Mouse (Mus musculus) CH12.LX (cell line): ENCODE measurements around the gene AW011738. TPM values are rescaled to one million over a fixed set of nuclear protein-coding genes. Genes with fewer than 3 reads are reported as not detected.

Source experiments
- DNase-seq: peaks from one replicate; pipeline ENCODE4 v3.0.0-alpha.2; 2013; ENCODE audit errors: extremely low read depth
- H3K27ac ChIP-seq: 2 replicates; pipeline ENCODE4 v1.5.1; 2012; ENCODE audit warnings: low read depth, mild to moderate bottlenecking, control low read depth, moderate library complexity; ENCODE audit not compliant: insufficient read depth
- H3K27me3 ChIP-seq: replicated peaks from 2 replicates; pipeline ENCODE3; 2012; ENCODE audit warnings: inconsistent platforms
- H3K36me3 ChIP-seq, 2 experiments: replicated peaks in 1 of 2; 2 replicates each; pipeline versions ENCODE3 to v1.6.1; 2012; ENCODE audit warnings: inconsistent platforms in 1 of 2, low read length in 1 of 2, mild to moderate bottlenecking in 1 of 2, mixed read lengths in 1 of 2, moderate library complexity in 1 of 2; ENCODE audit not compliant: control insufficient read depth in 1 of 2, insufficient read depth in 1 of 2
- H3K4me1 ChIP-seq, 2 experiments: 2 replicates each; pipeline ENCODE4 v1.6.1; 2012; ENCODE audit warnings: inconsistent platforms in 1 of 2, moderate library complexity in 1 of 2; ENCODE audit not compliant: insufficient read depth in 2 of 2, control insufficient read depth in 1 of 2
- H3K4me2 ChIP-seq: 2 replicates; pipeline ENCODE4 v1.6.1; 2012; ENCODE audit warnings: low read depth, mild to moderate bottlenecking, control low read depth; ENCODE audit not compliant: poor library complexity, insufficient read depth, severe bottlenecking
- H3K4me3 ChIP-seq, 3 experiments: fragments of 150-350 bp in 1 of 3; sonication (generic) in 1 of 3; replicated peaks in 1 of 3; 2 replicates each; pipeline versions ENCODE3 to v1.5.1; 2011 to 2012; ENCODE audit warnings: low read depth in 2 of 3, low read length in 2 of 3, mild to moderate bottlenecking in 2 of 3, moderate library complexity in 2 of 3, control low read depth in 1 of 3, improper control_type of control experiment in 1 of 3, inconsistent platforms in 1 of 3, mixed read lengths in 1 of 3; ENCODE audit not compliant: poor library complexity in 1 of 3
- H3K79me2 ChIP-seq: replicated peaks from 2 replicates; pipeline ENCODE4 v1.6.1; 2012; ENCODE audit warnings: mild to moderate bottlenecking, moderate library complexity; ENCODE audit not compliant: control insufficient read depth, poor library complexity, insufficient read depth, severe bottlenecking; ENCODE audit errors: extremely low read depth
- H3K9ac ChIP-seq: 2 replicates; pipeline ENCODE4 v1.6.1; 2012; ENCODE audit warnings: low read depth, mild to moderate bottlenecking, control low read depth, moderate library complexity; ENCODE audit not compliant: insufficient read depth
- H3K9me3 ChIP-seq: replicated peaks from 2 replicates; pipeline ENCODE3; 2012; ENCODE audit warnings: low read length, inconsistent platforms, mixed read lengths
- CHD1 ChIP-seq: IDR thresholded peaks from 2 replicates; pipeline ENCODE4 v1.6.1; 2012; ENCODE audit warnings: low read depth, low read length, improper control_type of control experiment, inconsistent platforms
- EP300 ChIP-seq: IDR thresholded peaks from 2 replicates; pipeline ENCODE4 v1.6.1; 2011; ENCODE audit warnings: low read length, improper control_type of control experiment
- ETS1 ChIP-seq: conservative IDR thresholded peaks from 2 replicates; pipeline ENCODE4 v1.6.1; 2012; ENCODE audit warnings: low read depth, mild to moderate bottlenecking, inconsistent platforms, low read length, improper control_type of control experiment, moderate library complexity
- GABPA ChIP-seq: IDR thresholded peaks from 2 replicates; pipeline ENCODE4 v1.6.1; 2012; ENCODE audit warnings: low read depth, low read length, improper control_type of control experiment, inconsistent platforms; ENCODE audit not compliant: insufficient replicate concordance
- IRF4 ChIP-seq: IDR thresholded peaks from 2 replicates; pipeline ENCODE4 v1.6.1; 2014; ENCODE audit warnings: low read depth, mild to moderate bottlenecking, inconsistent platforms, low read length, improper control_type of control experiment
- JUN ChIP-seq: IDR thresholded peaks from 2 replicates; pipeline ENCODE4 v1.6.1; 2011; ENCODE audit warnings: low read depth, mild to moderate bottlenecking, low read length, improper control_type of control experiment, moderate library complexity; ENCODE audit not compliant: insufficient read depth
- JUND ChIP-seq: conservative IDR thresholded peaks from 2 replicates; pipeline ENCODE4 v1.6.1; 2011; ENCODE audit warnings: low read depth, low read length, improper control_type of control experiment
- KAT2A ChIP-seq: IDR thresholded peaks from 2 replicates; pipeline ENCODE4 v1.6.1; 2012; ENCODE audit warnings: low read length, improper control_type of control experiment, inconsistent platforms; ENCODE audit not compliant: insufficient replicate concordance
- MAFK ChIP-seq: IDR thresholded peaks from 2 replicates; pipeline ENCODE4 v1.6.1; 2011; ENCODE audit warnings: low read length, improper control_type of control experiment; ENCODE audit not compliant: insufficient replicate concordance
- MAZ ChIP-seq: IDR thresholded peaks from 2 replicates; pipeline ENCODE4 v1.6.1; 2012; ENCODE audit warnings: low read depth, mild to moderate bottlenecking, inconsistent platforms, low read length, improper control_type of control experiment, moderate library complexity
- MXI1 ChIP-seq: IDR thresholded peaks from 2 replicates; pipeline ENCODE4 v1.6.1; 2011; ENCODE audit warnings: mild to moderate bottlenecking, low read depth, low read length, improper control_type of control experiment
- MYC ChIP-seq: IDR thresholded peaks from 2 replicates; pipeline ENCODE4 v1.6.1; 2011; ENCODE audit warnings: low read depth, mild to moderate bottlenecking, improper control_type of control experiment, low read length
- NELFE ChIP-seq: IDR thresholded peaks from 2 replicates; pipeline ENCODE4 v1.6.1; 2011; ENCODE audit warnings: low read depth, low read length, improper control_type of control experiment
- PAX5 ChIP-seq: IDR thresholded peaks from 2 replicates; pipeline ENCODE4 v1.6.1; 2012; ENCODE audit warnings: low read length, inconsistent platforms, mixed read lengths
- RCOR1 ChIP-seq: conservative IDR thresholded peaks from 2 replicates; pipeline ENCODE4 v1.6.1; 2012; ENCODE audit warnings: low read depth, mild to moderate bottlenecking, inconsistent platforms, low read length, improper control_type of control experiment
- SMC3 ChIP-seq: IDR thresholded peaks from 2 replicates; pipeline ENCODE4 v1.6.1; 2011; ENCODE audit warnings: low read depth, low read length, improper control_type of control experiment
- TBP ChIP-seq: conservative IDR thresholded peaks from 2 replicates; pipeline ENCODE4 v1.6.1; 2011; ENCODE audit warnings: low read depth, low read length, improper control_type of control experiment
- TCF12 ChIP-seq: IDR thresholded peaks from 2 replicates; pipeline ENCODE4 v1.6.1; 2014; ENCODE audit warnings: low read depth, mild to moderate bottlenecking, inconsistent platforms, low read length, improper control_type of control experiment
- UBTF ChIP-seq: IDR thresholded peaks from 2 replicates; pipeline ENCODE4 v1.6.1; 2012; ENCODE audit warnings: low read depth, mild to moderate bottlenecking, inconsistent platforms, low read length, improper control_type of control experiment, moderate library complexity
- ZKSCAN1 ChIP-seq: IDR thresholded peaks from 2 replicates; pipeline ENCODE4 v1.6.1; 2012; ENCODE audit warnings: low read depth, inconsistent platforms, low read length, improper control_type of control experiment, borderline replicate concordance
- ZMIZ1 ChIP-seq: IDR thresholded peaks from 2 replicates; pipeline ENCODE4 v1.6.1; 2012; ENCODE audit warnings: low read depth, mild to moderate bottlenecking, inconsistent platforms, low read length, improper control_type of control experiment
- dilution Hi-C: fragments of 300-500 bp; cut with MboI; formaldehyde crosslinking; loops from 2 replicates; pipeline ENCODE4 v1.14.3; 2020; ENCODE audit warnings: low sequenced_read_pairs; ENCODE audit not compliant: extremely low pct_unique_long_range_greater_than_20kb, extremely low pct_ligation_motif_present
- in situ Hi-C: fragments of 300-500 bp; cut with MboI; formaldehyde crosslinking; loops from 3 replicates; pipeline ENCODE4 v1.14.3; 2019; ENCODE audit warnings: low sequenced_read_pairs, low pct_ligation_motif_present, low pct_unique_long_range_greater_than_20kb, mixed read lengths
- polyA plus RNA-seq: library from polyadenylated mRNA; unstranded; fragments of >175 nt; gene quantifications from 2 replicates; pipeline ENCODE4 v1.2.1, GENCODE M21; 2012; ENCODE audit warnings: low read depth; ENCODE audit not compliant: insufficient read length
- total RNA-seq, 2 experiments: library from RNA; depleted of rRNA; stranded (reverse); fragments of 300-350 nt in 1 of 2; fragments of >200 nt in 1 of 2; gene quantifications; 2 replicates each; pipeline ENCODE4 v1.2.3; 2012 to 2014

The AW011738 gene
- total and polyA plus RNA-seq, 3 experiments = 0.15 to 1.6 (median 0.20) TPM

- H3K27me3 ChIP-seq = no peaks in the 10 kb centered on the region
- H3K9me3 ChIP-seq = no peaks in the 10 kb centered on the region
- H3K27ac ChIP-seq = no peak overlapping the region
- H3K9ac ChIP-seq = no peak overlapping the region
- dilution Hi-C loops (no loop called here), in situ Hi-C loops (loop anchor here (10.0 kb wide), 1 partner anchor 53 kb away; no protein-coding TSS in a partner anchor)
- H3K4me2 ChIP-seq = no peak overlapping the region
- H3K36me3 ChIP-seq = peaks cover 15 to 56% of the 10 kb centered on the region in 2 experiments
- DNase-seq = no peak
- H3K79me2 ChIP-seq = no peaks in the 10 kb centered on the region
- H3K4me3 ChIP-seq = no peak overlapping the region
- peaks cover 0 to 8% of the 10 kb centered on the region in 2 experiments; a peak in 2 of 4 replicates for H3K4me1 ChIP-seq
- TF ChIP-seq ZKSCAN1 = no peak
Observed at GRCm38 (mm10) chr4:156177630-156178029, 25.5 kb upstream of the AW011738 start.

DNA sequence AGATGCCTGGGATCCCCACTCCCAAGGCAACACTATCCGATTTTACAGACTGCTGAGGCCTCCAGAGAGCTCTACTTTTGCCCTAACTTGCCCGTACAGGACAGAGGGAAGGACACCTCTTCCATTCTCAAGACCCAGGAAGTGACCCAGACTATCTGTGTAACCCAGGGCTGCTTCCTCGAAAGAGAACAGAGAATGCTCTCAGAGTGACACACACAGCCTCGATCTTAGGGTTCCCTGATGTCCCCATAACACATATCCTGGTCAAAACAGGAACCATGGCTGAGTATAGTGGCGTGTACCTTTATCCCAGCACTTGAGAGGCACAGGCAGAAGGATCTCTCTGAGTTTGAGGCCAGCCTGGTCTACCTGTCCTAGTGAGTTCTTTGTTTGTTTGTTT, 19.4 kb upstream of the AW011738 start:
- Histone ChIP-seq H3K4me2 (no peak overlapping the region), H3K36me3 (peaks cover 4 to 8% of the 10 kb centered on the region in 2 experiments), H3K9ac (no peak overlapping the region), H3K79me2 (no peaks in the 10 kb centered on the region), H3K27me3 (no peaks in the 10 kb centered on the region), H3K27ac (no peak overlapping the region), H3K4me3 (no peak overlapping the region), H3K4me1 (peaks cover 0 to 36% of the 10 kb centered on the region in 2 experiments; a peak in 2 of 4 replicates), H3K9me3 (no peaks in the 10 kb centered on the region)
- TF ChIP-seq NELFE = no peak
- TF ChIP-seq IRF4 = no peak
- no peak for TF ChIP-seq JUND
- TF ChIP-seq MAFK = no peak
- TF ChIP-seq SMC3 = no peak
- TF ChIP-seq PAX5 = no peak
- TF ChIP-seq MXI1 = no peak
- TF ChIP-seq TCF12 = no peak
- TF ChIP-seq ZMIZ1 = no peak
- no peak for TF ChIP-seq ETS1
- no peak for TF ChIP-seq KAT2A
- no peak for TF ChIP-seq EP300
- TF ChIP-seq JUN = no peak
- TF ChIP-seq TBP = no peak
- TF ChIP-seq MYC = no peak
- no peak for TF ChIP-seq CHD1
- no peak for TF ChIP-seq MAZ
- no peak for TF ChIP-seq UBTF
- no peak for TF ChIP-seq RCOR1
- no peak for TF ChIP-seq GABPA
- dilution Hi-C loops = no loop called here
- no peak for DNase-seq
- in situ Hi-C loops = no loop called here
